Comparison of ENCODE assay signal across 19 mouse cellular contexts in the genomic region with DNA sequence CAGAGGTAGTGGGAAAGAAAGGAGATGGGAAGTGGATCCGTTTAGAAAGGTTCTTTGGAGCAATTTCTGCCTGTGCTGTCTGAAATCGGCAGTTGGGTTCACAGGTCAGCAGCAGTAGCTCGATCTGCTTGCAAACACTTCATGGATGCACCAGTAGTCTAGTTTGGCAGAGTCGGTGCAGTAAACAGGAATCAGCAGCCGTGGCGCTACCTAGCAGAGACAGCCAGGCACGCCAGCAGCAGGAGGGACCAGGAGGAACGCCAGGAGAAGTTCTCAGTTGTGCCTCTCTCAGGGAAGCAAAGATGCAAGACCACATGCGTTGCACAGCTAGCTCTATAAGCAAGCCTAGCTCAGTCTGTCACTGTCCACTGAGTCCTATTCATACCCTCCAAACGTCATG.
"Had no signal": no experiment of that assay in that cellular context is flagged by ENCODE, and none has a peak within 500 bp of the region (broad histone marks: within the 10 kb centered on the region; RNA-seq: fewer than 3 reads in every experiment).

No protein-coding gene starts in this region.

- H3K27ac ChIP-seq: midbrain, embryonic 10.5 days; midbrain, embryonic 12.5 days; neural tube, embryonic 13.5 days; neural tube, embryonic 15.5 days had no signal

- H3K9ac ChIP-seq: lung, embryonic 14.5 days; midbrain, embryonic 12.5 days; neural tube, embryonic 13.5 days; neural tube, embryonic 15.5 days had no signal

- H3K27me3 ChIP-seq: midbrain, embryonic 12.5 days; neural tube, embryonic 15.5 days had no signal

- H3K4me1 ChIP-seq: midbrain, embryonic 10.5 days; midbrain, embryonic 12.5 days; neural tube, embryonic 13.5 days; neural tube, embryonic 15.5 days had no signal

- H3K9me3 ChIP-seq: midbrain, embryonic 10.5 days; midbrain, embryonic 12.5 days; neural tube, embryonic 13.5 days; neural tube, embryonic 15.5 days had no signal

- H3K4me3 ChIP-seq: midbrain, embryonic 10.5 days; midbrain, embryonic 12.5 days; myocyte; neural tube, embryonic 13.5 days; neural tube, embryonic 15.5 days had no signal

- DNase-seq: lung, adult 18-20 months; lung, embryonic 14.5 days; lung, postnatal 10 days; lung, postnatal 4 days; midbrain, embryonic 14.5 days; retina, postnatal 1 day; right cerebral cortex, adult 18-20 months; right cerebral cortex, postnatal 25 days; right cerebral cortex, postnatal 4 days; spleen, adult 18-20 months; thymus, adult 18-20 months; thymus, postnatal 14 days; thymus, postnatal 36 days had no signal

- H3K36me3 ChIP-seq: midbrain, embryonic 10.5 days; midbrain, embryonic 12.5 days; neural tube, embryonic 13.5 days; neural tube, embryonic 15.5 days had no signal

- ATAC-seq: midbrain, embryonic 16.5 days had no signal

- H3K4me2 ChIP-seq: lung, embryonic 14.5 days; midbrain, embryonic 12.5 days; neural tube, embryonic 13.5 days; neural tube, embryonic 15.5 days had no signal
